Mouse (Mus musculus) midbrain, embryonic 15.5 days (tissue): ENCODE measurements around the gene Dkk3. TPM values are rescaled to one million over a fixed set of nuclear protein-coding genes. Genes with fewer than 3 reads are reported as not detected.

ENCODE experiments used
- ATAC-seq: fragments of 200-750 bp; cut with Nextera tagmentation; replicated peaks from 2 replicates; pipeline ENCODE4 v1.8.0; 2017; ENCODE audit warnings: moderate TSS enrichment
- H3K27ac ChIP-seq: fragments of 300-500 bp; sonication (generic); 2 replicates; pipeline ENCODE4 v1.5.1; 2015; ENCODE audit warnings: mild to moderate bottlenecking, inconsistent platforms
- H3K27me3 ChIP-seq: fragments of 300-500 bp; sonication (generic); replicated peaks from 2 replicates; pipeline ENCODE4 v1.6.1; 2015; ENCODE audit warnings: inconsistent platforms
- H3K36me3 ChIP-seq: fragments of 300-500 bp; sonication (generic); replicated peaks from 2 replicates; pipeline ENCODE4 v1.6.1; 2015; ENCODE audit warnings: inconsistent platforms
- H3K4me1 ChIP-seq: fragments of 300-500 bp; sonication (generic); 2 replicates; pipeline ENCODE4 v1.6.1; 2015; ENCODE audit warnings: inconsistent platforms
- H3K4me2 ChIP-seq: fragments of 300-500 bp; sonication (generic); 2 replicates; pipeline ENCODE4 v1.6.1; 2015; ENCODE audit warnings: inconsistent platforms, mild to moderate bottlenecking, moderate library complexity
- H3K4me3 ChIP-seq: fragments of 300-500 bp; sonication (generic); 2 replicates; pipeline ENCODE4 v1.5.1; 2015; ENCODE audit warnings: mild to moderate bottlenecking, inconsistent platforms
- H3K9ac ChIP-seq: fragments of 300-500 bp; sonication (generic); 2 replicates; pipeline ENCODE4 v1.6.1; 2015; ENCODE audit warnings: mild to moderate bottlenecking, inconsistent platforms
- H3K9me3 ChIP-seq: fragments of 300-500 bp; sonication (generic); 2 replicates; pipeline ENCODE4 v1.6.1; 2016; ENCODE audit warnings: inconsistent platforms
- WGBS: fragments of 180-500 bp; shearing (Covaris S2); methylation state at CpG from one replicate; pipeline ENCODE4 v1.1.7; 2015; ENCODE audit warnings: mixed read lengths; 5-methylcytosine and 5-hydroxymethylcytosine counted together
- polyA plus RNA-seq: library from polyadenylated mRNA; unstranded; fragments of >200 nt; fragmentation: Nextera tagmentation; extraction: Ambion mirVana; gene quantifications from 2 replicates; pipeline ENCODE4 v1.2.1, GENCODE M21; 2015

Gene Dkk3
- polyA plus RNA-seq, 1 experiment from 2014 or later: 25.6 TPM

GRCm38 (mm10) chr7:112140725-112141124, 18.1 kb downstream of the Dkk3 start:
- H3K27me3 ChIP-seq: no peaks in the 10 kb centered on the region
- WGBS: 95% methylated on average over 2 of the region's 2 CpGs
- no peaks in the 10 kb centered on the region for H3K36me3 ChIP-seq
- peaks cover 3% of the 10 kb centered on the region; the same call in 1 of the 2 replicates for H3K4me1 ChIP-seq
- H3K9me3 ChIP-seq: no peaks in the 10 kb centered on the region
- H3K4me3 ChIP-seq: no peak overlapping the region
- H3K27ac ChIP-seq: no peak overlapping the region
- no peak overlapping the region for H3K4me2 ChIP-seq
- ATAC-seq: no peak
- H3K9ac ChIP-seq: no peak overlapping the region

DNA sequence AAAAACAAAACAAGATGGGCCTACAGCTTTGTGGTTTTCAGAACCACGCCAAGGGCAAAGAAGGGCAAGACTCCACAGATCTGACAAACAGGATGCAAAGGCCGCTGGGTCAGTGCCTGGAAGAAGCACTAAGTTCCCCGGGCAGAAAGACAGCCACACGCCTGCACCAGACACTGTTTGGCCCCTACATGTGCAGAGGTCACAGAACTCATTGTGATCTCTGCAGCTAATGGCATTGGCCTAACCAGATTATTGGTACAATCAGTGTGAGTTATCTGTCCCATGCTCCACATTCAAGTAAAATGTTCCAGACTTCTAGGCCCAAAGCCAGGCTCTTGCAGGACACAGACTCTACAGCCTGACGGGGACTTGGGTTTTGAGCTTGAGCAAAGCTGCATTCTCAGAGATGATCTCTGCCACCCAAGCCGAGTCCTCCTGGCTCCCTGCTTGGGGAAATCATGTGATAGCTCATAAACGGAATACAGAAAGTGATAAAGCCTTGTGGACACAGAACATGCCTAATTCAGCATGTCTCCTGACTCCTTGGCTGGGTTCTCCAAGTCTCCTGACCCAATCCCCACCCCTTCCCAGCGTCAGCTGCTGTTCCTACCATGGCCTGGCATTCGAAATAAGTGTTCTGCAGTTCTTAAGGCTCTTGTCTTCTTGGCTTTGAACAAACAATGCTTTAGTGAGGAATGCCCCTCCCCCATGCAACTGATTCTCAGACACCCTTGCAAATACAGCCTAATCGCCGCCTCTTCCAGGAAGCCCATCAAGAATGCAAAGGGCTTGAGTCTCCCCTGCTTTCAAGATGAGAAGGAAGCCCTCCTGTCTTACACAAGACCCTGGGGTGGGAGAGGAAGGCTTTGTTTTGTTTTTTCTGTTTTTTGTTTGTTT, 20.1 kb downstream of the Dkk3 start:
- no peaks in the 10 kb centered on the region for H3K9me3 ChIP-seq
- no peaks in the 10 kb centered on the region; the same call in 1 of the 2 replicates for H3K4me1 ChIP-seq
- H3K4me3 ChIP-seq: no peak overlapping the region
- H3K27ac ChIP-seq: no peak overlapping the region
- H3K9ac ChIP-seq: no peak overlapping the region
- ATAC-seq: no peak
- H3K27me3 ChIP-seq: no peaks in the 10 kb centered on the region
- H3K4me2 ChIP-seq: no peak overlapping the region
- 76% methylated on average over 11 of the region's 11 CpGs for WGBS
- H3K36me3 ChIP-seq: no peaks in the 10 kb centered on the region

DNA sequence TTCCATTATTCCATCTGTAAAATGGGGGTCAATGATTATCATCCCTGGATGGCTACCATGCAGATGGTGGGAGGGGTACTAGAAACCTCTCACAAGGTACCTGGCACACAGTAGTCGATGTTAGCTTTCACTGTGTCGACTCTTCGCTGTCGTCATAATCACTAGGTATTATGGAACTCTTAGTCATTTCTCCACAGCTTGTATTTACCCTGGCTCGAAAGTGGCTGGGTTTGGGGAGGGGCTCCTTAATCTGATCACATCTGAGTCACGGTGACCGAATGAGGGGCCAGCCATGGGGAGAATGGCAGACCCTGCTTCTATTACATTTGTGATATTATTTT, 20.7 kb downstream of the Dkk3 start:
- ATAC-seq: no peak
- no peak overlapping the region for H3K9ac ChIP-seq
- H3K9me3 ChIP-seq: no peaks in the 10 kb centered on the region
- H3K27ac ChIP-seq: no peak overlapping the region
- H3K4me2 ChIP-seq: no peak overlapping the region
- 77% methylated on average over 7 of the region's 7 CpGs for WGBS
- H3K27me3 ChIP-seq: no peaks in the 10 kb centered on the region
- H3K4me3 ChIP-seq: no peak overlapping the region
- H3K4me1 ChIP-seq: no peaks in the 10 kb centered on the region; the same call in 1 of the 2 replicates
- H3K36me3 ChIP-seq: no peaks in the 10 kb centered on the region

GRCm38 (mm10) chr7:112136537-112136936, 22.3 kb downstream of the Dkk3 start:
- Histone ChIP-seq H3K4me1 (peaks cover 5% of the 10 kb centered on the region; the same call in 1 of the 2 replicates), H3K9me3 (no peaks in the 10 kb centered on the region), H3K36me3 (no peaks in the 10 kb centered on the region), H3K4me2 (no peak overlapping the region), H3K27ac (no peak overlapping the region), H3K27me3 (no peaks in the 10 kb centered on the region), H3K9ac (no peak overlapping the region), H3K4me3 (no peak overlapping the region)
- no peak for ATAC-seq
- WGBS: 76% methylated on average over 5 of the region's 5 CpGs

- H3K27me3 ChIP-seq: no peaks in the 10 kb centered on the region
- WGBS: 96% methylated on average over 4 of the region's 4 CpGs
- peaks cover 5% of the 10 kb centered on the region; the same call in 1 of the 2 replicates for H3K4me1 ChIP-seq
- no peak overlapping the region for H3K27ac ChIP-seq
- no peak overlapping the region for H3K4me2 ChIP-seq
- H3K9me3 ChIP-seq: no peaks in the 10 kb centered on the region
- no peak for ATAC-seq
- H3K9ac ChIP-seq: no peak overlapping the region
- no peak overlapping the region for H3K4me3 ChIP-seq
- no peaks in the 10 kb centered on the region for H3K36me3 ChIP-seq
These were observed 23.7 kb downstream of the Dkk3 start for GRCm38 (mm10) chr7:112135161-112135560.

DNA sequence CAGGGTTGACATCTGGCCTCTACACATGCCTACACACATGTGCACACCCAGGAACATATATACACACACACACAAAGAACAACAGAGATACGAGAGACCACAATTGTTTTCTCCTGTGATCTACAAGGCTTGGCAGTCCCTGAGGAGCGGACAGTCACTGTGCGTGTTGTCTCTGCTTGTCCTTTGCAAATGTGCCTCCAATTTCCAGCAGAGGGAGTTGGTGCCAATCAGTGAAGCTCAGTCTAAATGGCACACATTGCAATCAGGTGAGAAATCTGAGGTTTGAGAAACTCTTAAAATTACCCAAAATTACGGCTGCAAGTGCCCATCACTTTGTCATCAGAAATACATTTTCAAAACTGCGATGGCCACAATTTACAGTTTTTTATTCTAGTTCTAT, 25.6 kb downstream of the Dkk3 start:
- Histone ChIP-seq H3K4me2 (no peak overlapping the region), H3K27ac (no peak overlapping the region), H3K36me3 (no peaks in the 10 kb centered on the region), H3K4me3 (no peak overlapping the region), H3K27me3 (no peaks in the 10 kb centered on the region), H3K4me1 (peaks cover 5% of the 10 kb centered on the region; the same call in 1 of the 2 replicates), H3K9ac (no peak overlapping the region), H3K9me3 (no peaks in the 10 kb centered on the region)
- no peak for ATAC-seq
- 89% methylated on average over 5 of the region's 5 CpGs for WGBS

DNA sequence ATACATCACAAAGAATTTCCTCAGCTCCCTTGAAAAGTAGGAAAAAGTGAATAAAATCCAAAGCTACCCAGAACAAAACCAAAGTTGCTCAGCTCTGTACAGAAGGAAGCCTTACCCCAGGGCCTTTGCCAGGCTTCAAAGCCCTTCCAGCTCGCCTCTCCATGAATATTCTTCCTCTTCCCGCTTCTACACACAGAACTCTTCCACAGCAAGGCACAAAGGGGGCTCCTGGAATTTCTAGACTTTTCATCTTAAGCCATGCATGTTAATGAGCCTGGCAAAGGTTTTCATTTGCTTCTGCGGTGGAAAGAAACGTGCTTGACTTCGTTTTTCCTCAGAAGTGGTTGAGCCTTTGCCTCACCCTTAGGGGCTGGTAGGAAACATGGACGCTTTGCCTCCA, 26.9 kb downstream of the Dkk3 start:
- Histone ChIP-seq H3K9me3 (no peaks in the 10 kb centered on the region), H3K27me3 (no peaks in the 10 kb centered on the region), H3K4me2 (no peak overlapping the region), H3K4me3 (no peak overlapping the region), H3K4me1 (peaks cover 5% of the 10 kb centered on the region; the same call in 1 of the 2 replicates), H3K27ac (peak overlapping the region; percentile 46; the same call in 1 of the 2 replicates), H3K9ac (no peak overlapping the region), H3K36me3 (no peaks in the 10 kb centered on the region)
- WGBS: 39% methylated on average over 6 of the region's 6 CpGs
- ATAC-seq: no peak

- Histone ChIP-seq H3K4me3 (no peak overlapping the region), H3K36me3 (no peaks in the 10 kb centered on the region), H3K4me1 (peaks cover 5% of the 10 kb centered on the region; the same call in 1 of the 2 replicates), H3K4me2 (no peak overlapping the region), H3K9ac (no peak overlapping the region), H3K27ac (no peak overlapping the region), H3K27me3 (no peaks in the 10 kb centered on the region), H3K9me3 (no peaks in the 10 kb centered on the region)
- no peak for ATAC-seq
- 98% methylated on average over 3 of the region's 3 CpGs for WGBS
These were observed 28.2 kb downstream of the Dkk3 start for GRCm38 (mm10) chr7:112130660-112131059.

DNA sequence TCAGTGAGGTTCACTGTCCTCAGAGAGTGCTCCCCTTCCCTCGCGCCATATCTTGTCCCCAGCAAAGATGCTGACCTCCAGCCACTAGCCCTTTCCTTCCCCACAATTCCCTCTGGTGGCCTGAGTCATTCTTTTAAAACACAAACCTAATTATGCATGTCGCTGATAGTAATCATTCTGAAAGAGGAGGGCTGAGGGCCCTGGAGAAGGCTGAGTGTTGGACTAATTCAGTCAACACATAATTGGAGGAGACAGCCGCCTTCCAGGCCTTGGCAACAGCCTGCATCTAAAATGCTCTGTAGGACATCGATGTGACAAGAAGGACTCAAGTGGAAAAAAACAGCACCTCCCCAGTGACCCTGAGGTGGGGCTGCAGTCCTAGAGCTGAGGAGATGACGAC, 29.0 kb downstream of the Dkk3 start:
- Histone ChIP-seq H3K36me3 (no peaks in the 10 kb centered on the region), H3K4me3 (no peak overlapping the region), H3K27me3 (no peaks in the 10 kb centered on the region), H3K9me3 (no peaks in the 10 kb centered on the region), H3K4me2 (no peak overlapping the region), H3K4me1 (peaks cover 5% of the 10 kb centered on the region; the same call in 1 of the 2 replicates), H3K9ac (no peak overlapping the region), H3K27ac (no peak overlapping the region)
- 65% methylated on average over 6 of the region's 6 CpGs for WGBS
- no peak for ATAC-seq

DNA sequence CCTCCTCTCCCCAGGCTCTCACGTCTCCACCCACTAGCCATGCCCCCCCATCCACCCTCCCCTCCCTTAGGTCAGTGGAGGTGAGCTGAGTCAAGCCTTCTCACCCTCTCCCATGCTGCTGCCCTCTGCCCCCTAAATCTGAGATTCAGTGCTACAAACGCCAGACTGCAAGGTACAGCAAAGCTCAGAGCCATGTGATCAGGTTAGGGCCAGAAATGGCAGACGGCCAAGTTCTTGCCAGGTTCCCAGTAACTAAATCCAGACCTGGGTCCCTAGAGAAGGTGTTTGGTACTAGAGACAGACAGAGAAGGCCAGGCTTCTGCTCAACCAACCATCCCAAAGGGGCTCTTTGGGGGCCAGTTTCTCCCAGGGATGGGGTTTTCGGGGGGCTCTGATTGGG, 30.0 kb downstream of the Dkk3 start:
- 78% methylated on average over 4 of the region's 4 CpGs for WGBS
- H3K4me2 ChIP-seq: no peak overlapping the region
- H3K27ac ChIP-seq: no peak overlapping the region
- H3K36me3 ChIP-seq: no peaks in the 10 kb centered on the region
- H3K4me3 ChIP-seq: no peak overlapping the region
- H3K9ac ChIP-seq: no peak overlapping the region
- H3K27me3 ChIP-seq: no peaks in the 10 kb centered on the region
- no peaks in the 10 kb centered on the region for H3K9me3 ChIP-seq
- peaks cover 5% of the 10 kb centered on the region; the same call in 1 of the 2 replicates for H3K4me1 ChIP-seq
- ATAC-seq: no peak

GRCm38 (mm10) chr7:112127954-112128353, 30.9 kb downstream of the Dkk3 start:
- no peaks in the 10 kb centered on the region for H3K36me3 ChIP-seq
- H3K9ac ChIP-seq: no peak overlapping the region
- H3K4me1 ChIP-seq: peaks cover 5% of the 10 kb centered on the region; the same call in 1 of the 2 replicates
- 82% methylated on average over 4 of the region's 4 CpGs for WGBS
- H3K4me2 ChIP-seq: no peak overlapping the region
- no peak for ATAC-seq
- no peaks in the 10 kb centered on the region for H3K9me3 ChIP-seq
- H3K27ac ChIP-seq: no peak overlapping the region
- no peak overlapping the region for H3K4me3 ChIP-seq
- H3K27me3 ChIP-seq: no peaks in the 10 kb centered on the region

DNA sequence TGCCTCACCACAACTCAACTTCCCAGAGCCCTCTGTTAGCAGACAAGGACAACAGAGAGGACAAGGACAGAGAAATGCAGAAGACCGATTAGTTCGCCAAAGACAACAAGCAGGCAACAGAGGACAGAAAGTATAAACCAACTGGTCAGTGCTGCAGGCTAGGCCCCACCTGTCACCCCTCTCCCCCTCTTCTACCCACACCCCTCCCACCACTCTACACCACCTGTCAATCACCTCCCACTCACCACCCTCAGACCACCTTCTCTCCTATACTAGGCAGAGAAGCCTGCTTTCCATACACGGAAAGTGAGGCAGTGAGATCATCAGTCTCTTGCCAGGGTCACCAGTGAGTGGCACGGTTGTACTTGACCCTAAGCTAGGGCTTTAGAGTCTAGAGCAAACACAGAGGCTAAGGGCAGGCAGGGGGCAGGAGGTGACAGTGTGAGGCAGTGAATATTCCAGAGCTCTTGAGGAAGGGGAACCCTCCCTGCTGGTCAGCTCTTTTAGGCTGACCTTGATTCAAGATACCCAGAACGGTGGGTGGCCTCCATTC, 31.7 kb downstream of the Dkk3 start:
- 73% methylated on average over 5 of the region's 5 CpGs for WGBS
- no peak for ATAC-seq
- Histone ChIP-seq H3K36me3 (no peaks in the 10 kb centered on the region), H3K4me3 (no peak overlapping the region), H3K4me2 (no peak overlapping the region), H3K9me3 (no peaks in the 10 kb centered on the region), H3K9ac (no peak overlapping the region), H3K27me3 (no peaks in the 10 kb centered on the region), H3K27ac (no peak overlapping the region), H3K4me1 (0 out of 2 replicates have a peak, but pooled peaks cover 3% of the 10 kb centered on the region)
